Mouse (Mus musculus) brain, embryonic 14.5 days (tissue): ENCODE data around the gene Egfl8.

Experiments used
- CTCF ChIP-seq: fragments of 200-500 bp; IDR thresholded peaks from 2 replicates; pipeline ENCODE4 v1.5.1; 2012; ENCODE audit warnings: inconsistent platforms, mild to moderate bottlenecking, moderate library complexity, borderline replicate concordance; ENCODE audit not compliant: insufficient read depth, insufficient read length; ENCODE audit errors: extremely low read depth
- POLR2A ChIP-seq: fragments of 200-500 bp; IDR thresholded peaks from 2 replicates; pipeline ENCODE4 v1.6.1; 2012; ENCODE audit warnings: mild to moderate bottlenecking, inconsistent platforms, borderline replicate concordance; ENCODE audit not compliant: poor library complexity, insufficient read depth, insufficient read length, severe bottlenecking; ENCODE audit errors: extremely low read depth

DNA sequence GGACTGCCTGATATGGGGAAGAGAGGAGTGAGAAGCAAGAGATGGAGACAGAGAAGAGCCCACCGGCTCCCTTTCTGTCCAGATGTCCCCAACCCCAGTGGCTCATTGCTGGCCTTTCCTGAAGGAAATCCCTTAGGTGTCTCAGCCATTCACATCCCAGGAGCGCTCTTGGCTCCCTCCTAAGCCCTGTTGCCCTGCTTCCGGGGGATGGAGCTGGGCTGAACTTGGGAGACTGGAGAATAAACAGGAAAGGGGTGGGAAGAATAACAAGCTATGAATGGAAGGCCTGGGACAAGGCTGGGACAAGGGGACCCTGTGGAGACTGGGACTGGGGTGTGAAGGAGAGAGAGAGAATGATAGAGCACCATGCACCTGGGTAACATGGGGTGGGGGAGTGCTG lies 51.0 kb downstream of the Egfl8 start:
- no peak for TF ChIP-seq POLR2A
- TF ChIP-seq CTCF, result no peak
